Mouse (Mus musculus): ENCODE measurements around the gene Ift88. TPM values are rescaled to one million over a fixed set of nuclear protein-coding genes. Genes with fewer than 3 reads are reported as not detected.

Gene Ift88
- polyA plus RNA-seq, 1 experiment from 2014 or later, result 11.0 TPM

DNA sequence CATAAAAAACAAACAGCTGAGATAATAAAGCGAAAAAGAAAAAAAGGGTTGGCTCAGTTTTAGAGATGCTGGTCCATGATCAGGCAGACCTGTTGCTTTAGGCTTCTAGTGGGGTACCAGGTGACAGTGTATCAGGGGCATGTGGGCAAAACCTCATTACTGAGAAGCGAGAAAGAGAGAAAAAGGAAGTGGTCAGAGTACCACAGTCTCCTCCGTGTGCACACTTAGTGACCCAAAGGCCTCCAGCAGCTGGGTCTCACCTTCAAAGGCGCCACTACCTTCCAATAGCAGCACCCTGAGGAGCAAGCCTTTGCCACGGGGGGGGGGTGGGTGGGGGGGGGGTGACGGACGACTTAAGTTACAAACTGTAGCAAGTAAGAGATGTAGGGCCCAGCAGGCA is 103.3 kb downstream of the Ift88 start:
- Histone ChIP-seq H3K27ac (ENCODE audit: low read length) (no peak overlapping the region), H3K4me1 (ENCODE audit: insufficient read depth, low read depth, low read length) (no peaks in the 10 kb centered on the region; the same call in 1 of the 2 replicates), H3K36me3 (ENCODE audit: insufficient read depth, low read length) (no peaks in the 10 kb centered on the region), H3K27me3 (replicated peaks; ENCODE audit: insufficient read depth, low read length) (no peaks in the 10 kb centered on the region), H3K9ac (replicated peaks; ENCODE audit: low read depth) (no peak overlapping the region), H3K9me3 (ENCODE audit: low read length) (no peaks in the 10 kb centered on the region), H3K4me2 (replicated peaks; ENCODE audit: low read depth, low read length) (no peak overlapping the region), H3K4me3 (ENCODE audit: low read depth, low read length) (no peak overlapping the region)
- WGBS, result 40% methylated on average over 7 of the region's 7 CpGs
- ATAC-seq (no peak), DNase-seq (ENCODE audit: low spot score) (no peak)
- TF ChIP-seq CTCF (IDR thresholded peaks at IDR 0.05) (no peak), EP300 (IDR thresholded peaks at IDR 0.05) (no peak)

DNA sequence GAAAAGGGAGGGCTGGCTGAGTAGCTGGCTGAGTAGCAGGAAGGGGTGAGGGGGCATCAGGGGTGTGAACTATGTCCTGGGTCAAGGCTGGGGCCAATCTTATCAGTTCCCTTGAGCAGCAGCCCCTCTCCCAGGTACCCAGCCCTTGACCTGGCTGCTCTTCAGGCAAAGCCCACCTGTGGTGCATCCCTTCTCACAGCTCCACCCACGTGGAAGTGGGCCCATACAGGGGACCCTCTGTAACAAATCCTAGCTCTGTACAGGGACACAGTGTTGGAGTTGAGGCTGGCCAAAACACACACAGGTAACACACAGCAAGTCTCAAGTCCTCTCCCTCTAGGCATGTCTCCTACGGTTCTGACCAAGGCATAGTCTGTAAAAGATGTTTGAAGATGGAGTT is 103.7 kb downstream of the Ift88 start:
- H3K27me3 ChIP-seq (replicated peaks; ENCODE audit: insufficient read depth, low read length), result no peaks in the 10 kb centered on the region
- DNase-seq (ENCODE audit: low spot score) (no peak), ATAC-seq (no peak)
- no peaks in the 10 kb centered on the region for H3K9me3 ChIP-seq (ENCODE audit: low read length)
- H3K4me3 ChIP-seq (ENCODE audit: low read depth, low read length), result no peak overlapping the region
- no peaks in the 10 kb centered on the region for H3K36me3 ChIP-seq (ENCODE audit: insufficient read depth, low read length)
- no peaks in the 10 kb centered on the region; the same call in 1 of the 2 replicates for H3K4me1 ChIP-seq (ENCODE audit: insufficient read depth, low read depth, low read length)
- 27% methylated on average over 2 of the region's 2 CpGs for WGBS
- H3K9ac ChIP-seq (replicated peaks; ENCODE audit: low read depth), result no peak overlapping the region
- no peak overlapping the region for H3K4me2 ChIP-seq (replicated peaks; ENCODE audit: low read depth, low read length)
- H3K27ac ChIP-seq (ENCODE audit: low read length), result no peak overlapping the region
- no peak for TF ChIP-seq CTCF (IDR thresholded peaks at IDR 0.05)
- TF ChIP-seq EP300 (IDR thresholded peaks at IDR 0.05), result no peak

DNA sequence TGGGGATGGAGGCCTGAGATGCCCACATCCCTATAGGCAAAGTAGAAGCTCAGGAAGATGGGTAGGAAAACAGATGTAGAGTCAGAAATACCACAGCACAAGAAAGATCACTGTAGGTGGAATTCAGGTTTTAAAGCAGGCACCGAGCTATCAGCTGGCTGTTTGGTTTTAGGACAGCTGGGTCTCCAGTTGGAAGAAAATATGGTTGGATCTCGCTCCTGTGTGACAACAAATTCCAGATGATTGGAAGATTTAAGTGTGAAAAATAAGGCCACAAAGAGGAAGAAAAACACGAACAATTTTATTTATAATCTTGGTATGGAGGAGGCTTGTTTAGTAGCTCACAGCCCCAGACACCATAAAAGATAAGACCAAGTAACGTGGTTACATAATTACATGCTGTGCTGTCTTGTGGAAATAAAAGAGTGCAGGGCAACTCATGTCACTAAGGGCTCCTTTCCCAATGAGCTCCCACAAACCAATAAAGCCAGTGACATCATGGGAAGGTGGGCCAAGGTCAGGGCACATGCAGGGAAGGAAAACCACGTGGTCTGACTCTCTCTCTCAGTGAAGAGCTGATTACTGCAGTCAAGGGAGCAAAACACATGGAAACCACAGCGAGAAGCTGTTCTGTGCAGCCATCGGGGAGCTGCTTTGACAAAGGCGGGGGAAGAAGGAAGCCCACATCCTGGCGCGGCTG is 105.4 kb downstream of the Ift88 start:
- no peak overlapping the region for H3K4me3 ChIP-seq (ENCODE audit: low read depth, low read length)
- WGBS, result 57% methylated on average over 10 of the region's 10 CpGs
- no peak overlapping the region for H3K9ac ChIP-seq (replicated peaks; ENCODE audit: low read depth)
- no peak overlapping the region for H3K27ac ChIP-seq (ENCODE audit: low read length)
- H3K9me3 ChIP-seq (ENCODE audit: low read length), result no peaks in the 10 kb centered on the region
- no peak overlapping the region for H3K4me2 ChIP-seq (replicated peaks; ENCODE audit: low read depth, low read length)
- TF ChIP-seq CTCF (IDR thresholded peaks at IDR 0.05), result no peak
- no peak for TF ChIP-seq EP300 (IDR thresholded peaks at IDR 0.05)
- no peak for DNase-seq (ENCODE audit: low spot score)
- H3K27me3 ChIP-seq (replicated peaks; ENCODE audit: insufficient read depth, low read length), result no peaks in the 10 kb centered on the region
- ATAC-seq, result no peak
- H3K36me3 ChIP-seq (ENCODE audit: insufficient read depth, low read length), result no peaks in the 10 kb centered on the region
- no peaks in the 10 kb centered on the region; the same call in 1 of the 2 replicates for H3K4me1 ChIP-seq (ENCODE audit: insufficient read depth, low read depth, low read length)

DNA sequence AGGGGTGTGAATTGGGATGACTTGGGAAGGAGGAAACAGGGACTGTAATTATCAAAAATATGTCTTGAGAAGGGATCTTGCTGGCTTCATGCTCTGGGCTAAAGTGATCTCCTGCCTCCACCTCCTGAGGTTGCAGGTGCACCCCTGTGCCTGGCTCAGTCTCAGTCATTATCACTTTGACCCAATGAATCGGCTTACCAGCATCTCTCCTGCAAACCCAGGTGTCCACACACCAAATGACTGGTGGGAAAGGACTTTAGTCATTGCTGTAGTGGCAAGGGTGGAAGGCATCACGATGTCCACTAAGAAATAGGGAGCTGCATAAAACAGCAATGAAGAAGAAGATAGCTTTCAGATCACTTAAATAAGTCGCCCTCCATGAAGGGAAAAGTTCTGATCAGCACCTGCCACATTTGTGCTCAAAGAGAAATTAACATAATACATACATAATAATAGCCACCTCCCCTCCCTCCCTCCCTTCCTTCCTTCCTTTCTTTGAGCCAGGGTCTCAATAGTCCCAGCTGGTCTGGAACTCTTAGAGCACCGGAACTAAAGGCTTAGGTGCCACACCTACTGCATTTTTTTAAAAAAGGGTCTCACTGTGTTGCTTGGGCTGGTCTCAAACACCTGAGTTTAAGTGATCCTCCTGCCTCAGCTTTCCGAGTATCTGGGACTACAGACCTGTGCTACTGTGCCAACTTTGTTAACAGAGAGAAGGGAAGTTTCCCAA is 106.1 kb downstream of the Ift88 start:
- Histone ChIP-seq H3K4me2 (replicated peaks; ENCODE audit: low read depth, low read length) (no peak overlapping the region), H3K9me3 (ENCODE audit: low read length) (no peaks in the 10 kb centered on the region), H3K4me3 (ENCODE audit: low read depth, low read length) (no peak overlapping the region), H3K27ac (ENCODE audit: low read length) (no peak overlapping the region), H3K36me3 (ENCODE audit: insufficient read depth, low read length) (no peaks in the 10 kb centered on the region), H3K9ac (replicated peaks; ENCODE audit: low read depth) (no peak overlapping the region), H3K4me1 (ENCODE audit: insufficient read depth, low read depth, low read length) (no peaks in the 10 kb centered on the region; the same call in 1 of the 2 replicates), H3K27me3 (replicated peaks; ENCODE audit: insufficient read depth, low read length) (no peaks in the 10 kb centered on the region)
- ATAC-seq (no peak), DNase-seq (ENCODE audit: low spot score) (no peak)
- 58% methylated on average over 5 of the region's 5 CpGs for WGBS
- TF ChIP-seq EP300 (IDR thresholded peaks at IDR 0.05) (no peak), CTCF (IDR thresholded peaks at IDR 0.05) (no peak)

DNA sequence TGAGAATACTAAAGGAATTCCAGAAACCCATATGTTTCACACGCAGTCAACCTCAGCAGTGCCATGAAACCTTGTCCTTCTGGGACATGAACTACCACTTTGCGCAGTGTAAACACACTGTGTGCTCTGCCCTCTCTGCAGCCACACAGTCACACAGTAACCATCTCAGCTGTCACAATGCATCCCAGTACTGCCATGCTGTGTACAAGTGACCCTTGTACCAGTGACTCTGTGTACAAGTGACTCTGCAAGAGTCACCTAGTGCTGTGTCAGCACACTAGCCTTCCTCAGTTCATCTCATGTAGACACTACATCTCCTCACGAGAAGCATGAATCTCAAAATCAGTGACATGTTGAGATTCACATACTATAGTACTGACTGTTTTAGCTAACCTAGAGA is 108.7 kb downstream of the Ift88 start:
- no peak for TF ChIP-seq EP300 (IDR thresholded peaks at IDR 0.05)
- TF ChIP-seq CTCF (IDR thresholded peaks at IDR 0.05), result no peak
- H3K4me3 ChIP-seq (ENCODE audit: low read depth, low read length), result no peak overlapping the region
- H3K27ac ChIP-seq (ENCODE audit: low read length), result no peak overlapping the region
- H3K4me1 ChIP-seq (ENCODE audit: insufficient read depth, low read depth, low read length), result peaks cover 5% of the 10 kb centered on the region
- WGBS, result 91% methylated on average over 3 of the region's 3 CpGs
- H3K9me3 ChIP-seq (ENCODE audit: low read length), result no peaks in the 10 kb centered on the region
- no peak overlapping the region for H3K9ac ChIP-seq (replicated peaks; ENCODE audit: low read depth)
- DNase-seq (ENCODE audit: low spot score) (no peak), ATAC-seq (no peak)
- no peaks in the 10 kb centered on the region for H3K27me3 ChIP-seq (replicated peaks; ENCODE audit: insufficient read depth, low read length)
- H3K4me2 ChIP-seq (replicated peaks; ENCODE audit: low read depth, low read length), result no peak overlapping the region
- no peaks in the 10 kb centered on the region for H3K36me3 ChIP-seq (ENCODE audit: insufficient read depth, low read length)

DNA sequence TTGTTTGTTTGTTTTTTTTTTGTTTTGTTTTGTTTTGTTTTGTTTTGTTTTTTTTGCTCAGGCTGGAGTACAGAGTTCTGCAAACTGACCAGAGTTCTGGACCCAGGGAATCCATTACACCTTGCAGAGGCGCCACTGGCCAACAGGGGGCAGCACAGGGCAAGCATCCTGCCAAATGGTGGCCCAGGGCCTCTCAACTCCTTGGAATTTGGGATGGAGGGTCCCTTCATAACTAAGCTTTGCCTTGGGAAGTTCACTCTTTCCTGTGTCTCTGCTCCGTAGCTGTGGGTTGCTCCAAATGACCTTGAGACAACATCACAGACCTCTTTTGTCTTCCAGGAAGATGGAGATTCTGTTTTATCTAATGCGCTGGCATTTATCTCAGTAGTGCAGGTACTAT is 109.4 kb downstream of the Ift88 start:
- Histone ChIP-seq H3K27me3 (replicated peaks; ENCODE audit: insufficient read depth, low read length) (no peaks in the 10 kb centered on the region), H3K4me2 (replicated peaks; ENCODE audit: low read depth, low read length) (no peak overlapping the region), H3K4me3 (ENCODE audit: low read depth, low read length) (no peak overlapping the region), H3K27ac (ENCODE audit: low read length) (no peak overlapping the region), H3K36me3 (ENCODE audit: insufficient read depth, low read length) (no peaks in the 10 kb centered on the region), H3K9ac (replicated peaks; ENCODE audit: low read depth) (no peak overlapping the region), H3K9me3 (ENCODE audit: low read length) (no peaks in the 10 kb centered on the region), H3K4me1 (ENCODE audit: insufficient read depth, low read depth, low read length) (peaks cover 5% of the 10 kb centered on the region)
- peak; percentile 63 for DNase-seq (ENCODE audit: low spot score)
- WGBS, result 51% methylated on average over 3 of the region's 3 CpGs
- ATAC-seq, result no peak
- TF ChIP-seq EP300 (IDR thresholded peaks at IDR 0.05) (no peak), CTCF (IDR thresholded peaks at IDR 0.05) (peak; percentile 92)

All from lung, postnatal 0 days (tissue).